Mouse (Mus musculus) cerebellum, adult (tissue): ENCODE results near the gene Ddx28.

Experiments
- ATAC-seq: cut with Nextera tagmentation; 2 replicates; pipeline ENCODE4 v1.9.2; 2017; ENCODE audit warnings: mild to moderate bottlenecking, moderate library complexity, mixed read lengths; ENCODE audit not compliant: insufficient number of reproducible peaks, low FRiP score, low TSS enrichment

Gene Ddx28

GRCm38 (mm10) chr8:105971019-105971720 lies 40.5 kb downstream of the Ddx28 start:
- ATAC-seq = no peak

DNA sequence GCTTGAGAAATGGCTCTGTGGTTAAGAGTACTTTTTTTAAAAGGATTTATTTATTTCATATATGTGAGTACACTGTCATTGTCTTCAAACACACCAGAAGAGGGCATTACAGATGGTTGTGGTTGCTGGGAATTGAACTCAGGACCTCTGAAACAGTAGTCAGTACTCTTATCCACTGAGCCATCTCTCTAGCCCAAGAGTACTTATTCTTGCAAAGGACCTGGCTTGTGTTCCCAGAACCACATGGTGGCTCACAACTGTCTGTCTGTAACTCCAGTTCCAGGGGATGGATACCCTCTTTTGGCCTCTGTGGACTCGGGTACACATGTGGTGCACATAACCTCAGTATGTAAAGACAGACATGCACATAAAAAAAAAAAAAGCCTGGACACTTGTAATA lies 42.3 kb downstream of the Ddx28 start:
- no peak for ATAC-seq

DNA sequence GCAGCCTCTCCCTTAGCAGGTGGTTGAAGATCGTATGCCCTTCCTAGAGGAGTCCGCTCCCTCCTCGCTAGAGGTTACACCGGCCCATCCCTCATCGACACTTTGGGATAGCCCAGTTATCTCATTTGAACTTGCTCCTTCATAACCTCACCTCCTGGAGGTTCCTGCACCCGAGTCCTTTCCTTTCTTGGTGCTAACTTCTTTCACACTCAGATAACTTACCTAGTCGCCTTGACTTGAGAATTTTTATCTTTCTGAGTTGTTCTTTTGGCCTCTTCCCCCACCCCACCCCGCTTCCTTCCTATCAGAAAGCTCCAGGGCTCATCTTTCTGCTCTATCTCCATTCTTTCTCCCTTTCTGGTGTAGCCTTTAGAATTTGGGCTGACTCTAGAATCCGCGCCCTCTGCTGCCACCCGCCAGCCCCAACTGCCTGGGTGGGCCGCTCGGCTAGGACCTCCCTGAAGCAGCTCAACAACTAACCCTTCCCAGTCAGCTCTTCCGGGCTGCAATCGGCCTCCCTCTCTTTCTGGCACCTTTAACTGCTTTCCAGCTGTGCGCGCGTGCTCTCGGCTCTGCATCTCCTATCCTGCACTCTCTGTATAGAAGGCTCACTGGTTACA lies 44.9 kb downstream of the Ddx28 start:
- ATAC-seq = no peak

DNA sequence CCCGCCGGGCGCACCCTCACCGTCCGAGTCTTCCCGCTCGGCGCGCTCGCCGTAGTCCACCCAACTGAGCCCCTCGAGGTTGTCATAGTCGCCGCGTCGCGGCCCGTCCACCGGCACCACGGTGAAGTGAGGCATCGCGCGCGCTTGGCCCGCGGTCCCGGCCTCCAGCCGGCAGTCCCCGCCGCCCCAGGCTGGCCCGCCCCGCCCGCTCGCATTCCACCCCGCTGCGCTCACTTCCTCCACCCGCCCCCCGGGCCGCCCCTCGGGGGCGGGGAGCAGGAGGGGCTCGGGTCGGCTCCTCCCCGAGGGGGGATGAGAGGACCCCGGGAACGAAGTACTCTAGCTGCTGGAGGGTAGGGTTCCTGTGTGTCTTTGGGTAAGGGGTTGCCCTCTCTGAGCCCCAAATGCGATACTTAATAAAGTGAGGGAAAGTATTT lies 45.8 kb downstream of the Ddx28 start, which contains the start of gene Slc12a4:
Slc12a4 (minus strand) TSS at position 193 of the 437 bp plus-strand sequence.
- ATAC-seq = no peak

- no peak for ATAC-seq
Observed at GRCm38 (mm10) chr8:105965266-105965904, 46.3 kb downstream of the Ddx28 start.

DNA sequence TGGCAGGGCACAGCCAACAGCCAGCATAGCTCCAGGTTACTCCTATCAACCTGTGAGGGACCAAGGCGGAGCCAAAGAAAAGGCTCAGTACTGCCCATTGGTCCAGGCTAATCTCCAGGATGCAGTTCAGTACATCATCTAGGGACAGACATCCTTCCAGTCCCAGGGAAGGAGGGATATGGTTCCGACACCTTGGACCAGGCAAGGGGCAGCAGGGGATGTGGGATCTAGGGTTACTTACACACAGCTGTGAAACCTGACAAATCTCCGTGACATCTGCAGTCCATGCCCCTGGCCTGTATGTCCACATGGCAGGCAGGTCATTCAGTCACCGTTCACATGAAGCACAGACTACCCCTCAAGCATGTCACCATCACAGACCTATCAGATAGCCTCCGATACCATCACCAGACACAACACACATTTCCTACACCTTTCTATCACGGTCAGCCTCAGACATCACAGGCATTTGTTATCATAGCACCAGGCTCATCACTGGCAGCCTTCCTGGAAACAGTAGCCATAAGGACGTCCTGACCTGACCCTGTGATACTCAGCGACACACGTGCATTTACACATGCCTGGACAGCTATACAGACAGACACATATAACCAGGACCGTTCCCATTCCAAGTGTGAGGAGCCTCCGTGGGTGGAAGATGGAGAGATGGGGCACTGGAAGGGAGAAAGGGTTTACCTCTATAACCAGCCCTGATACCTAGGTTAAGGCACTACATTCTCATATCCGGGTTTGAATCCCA lies 47.0 kb downstream of the Ddx28 start:
- no peak for ATAC-seq

DNA sequence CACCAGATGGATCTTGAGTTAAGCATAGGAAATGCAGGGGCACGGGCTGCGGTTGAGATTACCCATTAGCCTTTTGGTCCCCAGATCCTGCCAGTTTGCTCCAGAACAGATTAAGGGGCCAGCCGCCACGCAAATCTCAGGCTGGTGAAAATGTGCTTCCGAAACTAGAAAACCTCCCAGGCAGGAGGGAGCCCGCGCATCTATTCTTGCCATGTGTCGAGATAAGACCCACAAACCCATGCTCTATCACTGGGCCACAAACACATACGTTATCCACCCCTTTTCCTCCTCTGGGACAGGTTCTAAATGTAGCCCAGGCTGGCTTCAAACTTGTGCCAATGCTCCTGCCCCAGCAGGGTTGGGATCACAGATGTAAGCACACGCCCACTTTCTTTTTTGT lies 50.1 kb downstream of the Ddx28 start:
- ATAC-seq = no peak

- no peak for ATAC-seq
Observed at GRCm38 (mm10) chr8:105961101-105961500, 50.6 kb downstream of the Ddx28 start.
